Mouse (Mus musculus): ENCODE measurements around the gene Gm10645. TPM values are rescaled to one million over a fixed set of nuclear protein-coding genes. Genes with fewer than 3 reads are reported as not detected.

The Gm10645 gene
- 5.7 and 6.0 TPM in 2 replicates for polyA plus RNA-seq (2021; fragmentation: Nextera tagmentation)
- long read RNA-seq, experiment 1, partial matches to known transcripts: 0 of 4 reads
- long read RNA-seq, experiment 1, other reads (novel, unspliced or antisense): 0 of 4 reads
- long read RNA-seq, experiment 2, transcript Gm10645-201 (1 exons, 1,090 nt): major isoform, 9 of 9 reads
- long read RNA-seq, experiment 2, partial matches to known transcripts: 0 of 9 reads
- long read RNA-seq, experiment 2, other reads (novel, unspliced or antisense): 0 of 9 reads

GRCm38 (mm10) chr8:83165931-83166867 is at the start of gene Gm10645:
Gm10645 (minus strand) TSS chr8:83166170.

GRCm38 (mm10) chr8:83165235-83165930 is 587 bp downstream of the Gm10645 start, which contains the start of gene Tbc1d9:
Tbc1d9 (plus strand) TSS chr8:83165352.

Other genes with a start within 250 kb of the Gm10645 start
- 4.8 and 7.6 TPM in 2 replicates for gene Tbc1d9, start 818 bp downstream of the Gm10645 start, polyA plus RNA-seq (2021; fragmentation: Nextera tagmentation)
- not detected in 2 replicates for gene Ucp1, start 124.2 kb upstream of the Gm10645 start, polyA plus RNA-seq (2021; fragmentation: Nextera tagmentation)
- 2.7 and 3.7 TPM in 2 replicates for gene Elmod2, start 166.3 kb upstream of the Gm10645 start, polyA plus RNA-seq (2021; fragmentation: Nextera tagmentation)
- not detected in 2 replicates for gene Mgat4d, start 182.3 kb upstream of the Gm10645 start, polyA plus RNA-seq (2021; fragmentation: Nextera tagmentation)
- 2.0 and 2.4 TPM in 2 replicates for gene Clgn, start 223.7 kb upstream of the Gm10645 start, polyA plus RNA-seq (2021; fragmentation: Nextera tagmentation)

All from layer of hippocampus, adult 6 months (tissue).